Mouse (Mus musculus) kidney, embryonic 14.5 days (tissue): ENCODE results near the gene Gm5737. TPM values are rescaled to one million over a fixed set of nuclear protein-coding genes. Genes with fewer than 3 reads are reported as not detected.

Source experiments
- ATAC-seq: fragments of 200-750 bp; cut with Nextera tagmentation; 2 replicates; pipeline ENCODE4 v1.8.0; 2017; ENCODE audit warnings: moderate number of reproducible peaks, mild to moderate bottlenecking, moderate TSS enrichment, moderate library complexity; ENCODE audit not compliant: low FRiP score, low TSS enrichment
- H3K27ac ChIP-seq: fragments of 300-500 bp; sonication (generic); 2 replicates; pipeline ENCODE4 v1.5.1; 2014; ENCODE audit warnings: low read depth, mild to moderate bottlenecking, low read length, moderate library complexity, mixed read lengths
- H3K27me3 ChIP-seq: fragments of 300-500 bp; sonication (generic); 2 replicates; pipeline ENCODE4 v1.6.1; 2014; ENCODE audit warnings: mild to moderate bottlenecking, low read length; ENCODE audit not compliant: control insufficient read depth, insufficient read depth
- H3K36me3 ChIP-seq: fragments of 300-500 bp; sonication (generic); 2 replicates; pipeline ENCODE4 v1.6.1; 2014; ENCODE audit warnings: low read length, mixed read lengths; ENCODE audit not compliant: control insufficient read depth, insufficient read depth
- H3K4me1 ChIP-seq: fragments of 300-500 bp; sonication (generic); 2 replicates; pipeline ENCODE4 v1.6.1; 2014; ENCODE audit warnings: low read length, mixed read lengths; ENCODE audit not compliant: control insufficient read depth, insufficient read depth
- H3K4me2 ChIP-seq: fragments of 300-500 bp; sonication (generic); replicated peaks from 2 replicates; pipeline ENCODE4 v1.6.1; 2014; ENCODE audit warnings: low read depth, mild to moderate bottlenecking, low read length
- H3K4me3 ChIP-seq: fragments of 300-500 bp; sonication (generic); 2 replicates; pipeline ENCODE4 v1.5.1; 2014; ENCODE audit warnings: mild to moderate bottlenecking, low read length
- H3K9ac ChIP-seq: fragments of 300-500 bp; sonication (generic); 2 replicates; pipeline ENCODE4 v1.6.1; 2014; ENCODE audit warnings: low read depth, mild to moderate bottlenecking, low read length, moderate library complexity
- H3K9me3 ChIP-seq: fragments of 300-500 bp; sonication (generic); 2 replicates; pipeline ENCODE4 v1.6.1; 2016; ENCODE audit warnings: low read length; ENCODE audit not compliant: control insufficient read depth
- WGBS: fragments of 180-500 bp; shearing (Covaris S2); extraction: QIAGEN DNeasy Blood & Tissue Kit; methylation state at CpG from one replicate; pipeline ENCODE4 v1.1.7; 2014; 5-methylcytosine and 5-hydroxymethylcytosine counted together
- polyA plus RNA-seq: library from polyadenylated mRNA; unstranded; fragments of >200 nt; fragmentation: Nextera tagmentation; extraction: Ambion mirVana; gene quantifications from 2 replicates; pipeline ENCODE4 v1.2.1, GENCODE M21; 2014

Gm5737 gene
- polyA plus RNA-seq, 1 experiment from 2014 or later = not detected

- ATAC-seq = no peak
- Histone ChIP-seq H3K27me3 (no peaks in the 10 kb centered on the region), H3K4me2 (peak overlapping the region; percentile 59), H3K36me3 (no peaks in the 10 kb centered on the region), H3K9me3 (no peaks in the 10 kb centered on the region), H3K27ac (no peak overlapping the region), H3K9ac (no peak overlapping the region; the same call in 1 of the 2 replicates), H3K4me3 (peak overlapping the region; percentile 70), H3K4me1 (0 out of 2 replicates have a peak, but pooled peaks cover 5% of the 10 kb centered on the region)
- 7% methylated on average over 12 of the region's 12 CpGs for WGBS
These were observed 24.2 kb downstream of the Gm5737 start for GRCm38 (mm10) chr7:120836361-120836760.

- no peak overlapping the region for H3K4me2 ChIP-seq
- H3K4me1 ChIP-seq = 0 out of 2 replicates have a peak, but pooled peaks cover 3% of the 10 kb centered on the region
- WGBS = 41% methylated on average over 5 of the region's 5 CpGs
- H3K27ac ChIP-seq = 0 out of 2 replicates have a peak overlapping the region, but pooled peaks have one; percentile 11
- no peaks in the 10 kb centered on the region for H3K9me3 ChIP-seq
- ATAC-seq = no peak
- H3K36me3 ChIP-seq = no peaks in the 10 kb centered on the region
- no peak overlapping the region for H3K9ac ChIP-seq
- no peaks in the 10 kb centered on the region for H3K27me3 ChIP-seq
- H3K4me3 ChIP-seq = no peak overlapping the region
These were observed 26.4 kb downstream of the Gm5737 start for GRCm38 (mm10) chr7:120838436-120839160.

GRCm38 (mm10) chr7:120839786-120840185 lies 27.6 kb downstream of the Gm5737 start:
- 48% methylated on average over 2 of the region's 2 CpGs for WGBS
- H3K36me3 ChIP-seq = no peaks in the 10 kb centered on the region
- no peak for ATAC-seq

GRCm38 (mm10) chr7:120842345-120843036 lies 30.3 kb downstream of the Gm5737 start, which contains the start of gene Eef2k:
TSS of gene Eef2k (plus strand) at chr7:120842831.
- Histone ChIP-seq H3K27ac (peak within 1 kb of the TSS; percentile 90), H3K4me2 (peak within 1 kb of the TSS; percentile 93), H3K4me3 (peak within 1 kb of the TSS; percentile 78), H3K9me3 (no peaks in the 10 kb centered on the region), H3K27me3 (no peaks in the 10 kb centered on the region), H3K9ac (peak within 1 kb of the TSS; percentile 89), H3K4me1 (peaks cover 10% of the 10 kb centered on the region; the same call in 1 of the 2 replicates), H3K36me3 (no peaks in the 10 kb centered on the region)
- 4% methylated on average over 35 of the region's 35 CpGs for WGBS
- peak; percentile 96 for ATAC-seq

More at GRCm38 (mm10) chr7:120839786-120840185, 27.6 kb downstream of the Gm5737 start:
- H3K4me1 ChIP-seq = peaks cover 10% of the 10 kb centered on the region; the same call in 1 of the 2 replicates
- H3K9ac ChIP-seq = no peak overlapping the region
- H3K27ac ChIP-seq = no peak overlapping the region
- no peak overlapping the region for H3K4me3 ChIP-seq
- H3K9me3 ChIP-seq = no peaks in the 10 kb centered on the region
- no peaks in the 10 kb centered on the region for H3K27me3 ChIP-seq
- no peak overlapping the region for H3K4me2 ChIP-seq

DNA sequence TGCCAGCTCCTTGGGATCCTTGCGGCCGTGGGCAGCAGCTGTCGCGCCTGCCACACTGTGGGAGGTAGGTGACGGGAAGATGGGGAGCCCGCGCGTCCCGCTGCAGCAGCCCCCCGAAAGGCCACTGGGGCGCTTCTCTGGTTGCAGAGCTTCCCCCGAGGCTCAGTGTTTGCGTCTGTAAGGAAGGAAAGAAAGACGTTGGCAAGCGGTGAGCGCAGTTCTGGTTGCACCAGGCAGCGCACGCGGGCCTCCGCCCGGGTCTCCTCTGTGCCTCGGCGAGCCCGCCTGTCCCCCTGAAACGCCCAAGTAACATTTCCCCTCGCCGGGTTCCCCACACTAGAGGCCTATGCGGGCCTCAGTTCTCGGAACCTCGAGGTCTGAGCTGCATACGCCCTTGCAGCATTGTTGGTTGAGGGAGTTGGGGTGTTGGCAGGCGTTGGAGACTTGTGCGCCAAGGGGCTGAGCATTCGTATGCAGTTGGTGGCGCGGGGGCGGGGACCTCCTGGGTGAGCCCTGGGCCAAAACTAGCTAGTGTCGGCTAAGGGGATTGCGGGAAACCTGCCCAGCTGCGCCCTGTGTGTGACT lies 31.0 kb downstream of the Gm5737 start:
- ATAC-seq = peak; percentile 70

DNA sequence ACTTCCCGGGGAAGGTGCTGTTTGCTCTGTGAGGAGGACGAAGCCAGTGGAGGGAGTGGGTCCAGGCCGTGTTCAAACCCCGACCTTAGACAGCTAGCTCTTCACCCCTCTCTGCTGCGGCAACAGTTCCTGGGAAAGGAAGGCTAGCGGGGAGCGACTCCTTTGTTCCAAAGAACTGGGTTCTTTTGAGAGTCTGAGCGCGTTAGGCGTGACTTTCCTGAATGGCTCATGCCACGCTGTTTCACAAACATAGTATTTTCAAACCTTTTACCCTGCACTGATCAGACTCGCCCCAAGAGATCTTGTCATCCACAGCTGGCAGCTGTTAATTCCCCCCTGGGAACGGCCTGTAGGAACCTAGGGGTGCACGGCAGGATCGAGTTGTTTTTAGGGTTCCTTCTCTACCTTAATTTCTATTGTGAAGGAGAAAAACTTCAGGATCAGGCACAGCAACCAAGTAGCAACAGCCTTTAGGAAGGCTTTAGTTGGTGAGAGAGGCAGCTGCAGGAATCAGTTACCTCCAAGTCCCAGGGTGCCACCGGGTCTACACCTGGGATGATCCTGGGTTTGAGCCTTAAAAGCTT lies 31.8 kb downstream of the Gm5737 start:
- H3K4me2 ChIP-seq = peak overlapping the region; percentile 93
- H3K36me3 ChIP-seq = no peaks in the 10 kb centered on the region
- H3K4me3 ChIP-seq = peak overlapping the region; percentile 78
- H3K27ac ChIP-seq = peak overlapping the region; percentile 90; the same call in 1 of the 2 replicates
- no peaks in the 10 kb centered on the region for H3K27me3 ChIP-seq
- H3K9ac ChIP-seq = peak overlapping the region; percentile 89; the same call in 1 of the 2 replicates
- no peaks in the 10 kb centered on the region for H3K9me3 ChIP-seq
- ATAC-seq = no peak
- peaks cover 10% of the 10 kb centered on the region; the same call in 1 of the 2 replicates for H3K4me1 ChIP-seq
- 3% methylated on average over 16 of the region's 16 CpGs for WGBS

More for the DNA sequence above, 31.0 kb downstream of the Gm5737 start:
- peak overlapping the region; percentile 89 for H3K9ac ChIP-seq
- under 1% methylated on average over 39 of the region's 40 CpGs for WGBS
- no peaks in the 10 kb centered on the region for H3K36me3 ChIP-seq
- peaks cover 10% of the 10 kb centered on the region; the same call in 1 of the 2 replicates for H3K4me1 ChIP-seq
- H3K4me3 ChIP-seq = peak overlapping the region; percentile 78
- H3K4me2 ChIP-seq = peak overlapping the region; percentile 93
- H3K27me3 ChIP-seq = no peaks in the 10 kb centered on the region
- peak overlapping the region; percentile 90 for H3K27ac ChIP-seq
- no peaks in the 10 kb centered on the region for H3K9me3 ChIP-seq

DNA sequence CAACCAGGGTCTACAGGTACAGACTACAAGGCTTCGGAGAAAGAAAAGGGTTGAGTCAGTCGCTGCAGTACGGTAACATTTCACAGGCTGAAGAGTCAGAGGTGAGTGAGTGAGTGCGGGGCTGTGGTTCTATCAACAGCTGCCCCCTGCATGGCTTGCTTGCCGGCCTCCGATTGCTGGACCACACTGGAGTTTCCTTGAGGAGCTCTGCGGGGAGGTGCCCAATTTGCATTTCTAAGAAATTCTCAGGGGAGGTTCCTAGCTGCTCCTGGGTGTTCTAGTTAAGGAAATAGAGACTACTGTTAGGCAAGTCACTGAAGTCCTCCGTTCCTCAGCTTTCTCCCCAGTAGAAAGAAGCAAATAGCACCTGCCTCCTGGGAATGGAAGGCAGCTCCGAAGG lies 32.5 kb downstream of the Gm5737 start:
- Histone ChIP-seq H3K4me2 (peak overlapping the region; percentile 93), H3K27ac (no peak overlapping the region), H3K27me3 (no peaks in the 10 kb centered on the region), H3K9me3 (no peaks in the 10 kb centered on the region), H3K4me1 (peaks cover 10% of the 10 kb centered on the region; the same call in 1 of the 2 replicates), H3K36me3 (no peaks in the 10 kb centered on the region), H3K9ac (no peak overlapping the region), H3K4me3 (peak overlapping the region; percentile 78)
- no peak for ATAC-seq
- 21% methylated on average over 9 of the region's 9 CpGs for WGBS

- Histone ChIP-seq H3K27ac (no peak overlapping the region), H3K4me1 (peaks cover 11% of the 10 kb centered on the region; the same call in 1 of the 2 replicates), H3K36me3 (no peaks in the 10 kb centered on the region), H3K9ac (no peak overlapping the region), H3K4me2 (no peak overlapping the region), H3K27me3 (no peaks in the 10 kb centered on the region), H3K4me3 (no peak overlapping the region), H3K9me3 (no peaks in the 10 kb centered on the region)
- no peak for ATAC-seq
- 84% methylated on average over 3 of the region's 3 CpGs for WGBS
These were observed 36.8 kb downstream of the Gm5737 start for GRCm38 (mm10) chr7:120848831-120849512.
